Mouse (Mus musculus) effector memory CD4-positive, alpha-beta T cell, adult 5 months (primary cell): ENCODE data around the gene Apob. TPM values are rescaled to one million over a fixed set of nuclear protein-coding genes. Genes with fewer than 3 reads are reported as not detected.

Experiments used
- polyA plus RNA-seq: library from polyadenylated mRNA; unstranded; fragments of 100-300 nt; shearing (Covaris generic); gene quantifications from one replicate; pipeline ENCODE4 v1.2.1, GENCODE M21; 2017

The Apob gene
- 0.09 TPM for polyA plus RNA-seq

DNA sequence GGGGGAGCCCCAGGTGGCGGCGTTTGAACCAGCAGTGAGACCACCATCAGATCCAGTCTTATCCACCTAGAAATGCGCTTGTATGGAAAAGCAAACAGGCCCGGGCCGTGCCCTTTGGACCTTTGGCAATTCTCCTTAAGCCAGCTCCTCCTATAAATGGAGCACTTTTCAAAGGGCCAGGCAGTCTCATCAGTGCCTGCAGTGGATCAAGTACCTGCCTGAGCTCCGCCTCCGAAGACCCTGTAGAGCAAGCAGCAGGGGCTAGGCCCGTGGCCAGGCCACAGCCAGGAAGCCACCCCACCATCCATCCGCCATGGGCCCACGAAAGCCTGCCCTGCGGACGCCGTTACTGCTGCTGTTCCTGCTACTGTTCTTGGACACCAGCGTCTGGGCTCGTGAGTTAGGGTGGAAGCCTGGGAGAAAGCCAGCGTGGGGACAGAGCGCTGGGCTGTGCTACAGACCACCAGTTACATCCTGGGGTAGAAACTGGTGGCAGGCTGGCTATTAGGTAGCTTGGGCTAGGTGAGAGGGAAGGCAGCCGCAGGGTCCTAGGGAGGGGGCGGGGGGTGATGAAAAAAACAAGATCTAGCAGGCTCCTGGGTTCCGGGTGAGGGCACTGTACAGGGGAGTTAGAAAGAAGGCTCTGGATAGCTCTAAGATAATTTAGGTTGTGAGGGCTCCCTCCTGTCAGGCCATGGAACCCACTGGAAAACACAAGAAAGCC, at the start of gene Apob:
TSS of gene Apob (plus strand) at position 183 of the 724 bp plus-strand sequence.

Other genes starting within 250 kb of the Apob start
- gene Ldah, start 230.5 kb downstream of the Apob start, polyA plus RNA-seq, result 43.1 TPM